Mouse (Mus musculus) brain, adult 2 months (tissue): Measurements from ENCODE around the gene Nedd1.

Experiments
- DNase-seq: peaks from one replicate; pipeline ENCODE4 v3.0.0; 2011; ENCODE audit warnings: low read depth, low spot score

The Nedd1 gene

GRCm38 (mm10) chr10:92721771-92722619 is at the start of gene Nedd1:
TSS of gene Nedd1 (minus strand) at chr10:92722420.
- peak; percentile 94 for DNase-seq

DNA sequence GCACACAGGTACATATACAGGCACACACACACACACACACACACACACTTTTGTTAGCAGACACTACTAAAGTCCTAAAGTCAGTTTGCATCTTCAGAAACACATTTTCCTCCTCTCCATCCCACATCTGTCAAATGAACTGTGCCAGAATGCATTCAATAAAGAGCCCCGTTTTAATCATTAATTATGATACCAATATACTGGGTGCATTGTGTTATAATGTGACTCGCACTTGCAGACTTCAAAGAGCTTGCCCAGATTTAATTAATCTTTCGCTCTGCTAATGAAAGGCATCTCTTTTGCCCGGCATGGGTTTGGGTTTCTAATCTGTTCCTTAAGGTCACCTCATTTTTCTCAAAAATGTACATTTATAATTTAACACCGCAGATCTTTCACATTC is 32.1 kb upstream of the Nedd1 start:
- no peak for DNase-seq

GRCm38 (mm10) chr10:92730339-92730738 is 8.1 kb upstream of the Nedd1 start:
- DNase-seq: no peak

DNA sequence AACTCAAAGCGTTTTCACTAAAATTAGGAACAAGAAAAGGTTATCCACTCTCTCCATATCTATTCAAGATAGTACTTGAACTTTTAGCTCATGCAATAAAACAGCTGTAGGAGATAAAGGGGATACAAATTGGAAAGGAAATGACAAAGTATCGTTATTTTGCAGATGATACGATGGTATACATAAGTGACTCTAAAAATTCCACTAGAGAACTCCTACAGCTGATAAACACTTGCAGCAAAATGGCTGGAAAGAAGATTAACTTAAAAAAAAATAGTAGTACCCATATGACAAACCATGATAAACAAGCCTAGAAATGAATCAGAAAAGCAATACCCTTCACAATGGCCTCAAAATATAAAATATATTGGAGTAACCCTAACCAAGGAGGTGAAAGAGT is 6.5 kb upstream of the Nedd1 start:
- DNase-seq: no peak

GRCm38 (mm10) chr10:92722620-92722988 is 384 bp upstream of the Nedd1 start:
- no peak for DNase-seq

- DNase-seq: no peak
Measured at GRCm38 (mm10) chr10:92699032-92699431, 23.2 kb downstream of the Nedd1 start.

- DNase-seq: peak; percentile 18
Measured at GRCm38 (mm10) chr10:92675056-92675455, 47.2 kb downstream of the Nedd1 start.

- no peak for DNase-seq
Measured at GRCm38 (mm10) chr10:92671906-92672305, 50.3 kb downstream of the Nedd1 start.

DNA sequence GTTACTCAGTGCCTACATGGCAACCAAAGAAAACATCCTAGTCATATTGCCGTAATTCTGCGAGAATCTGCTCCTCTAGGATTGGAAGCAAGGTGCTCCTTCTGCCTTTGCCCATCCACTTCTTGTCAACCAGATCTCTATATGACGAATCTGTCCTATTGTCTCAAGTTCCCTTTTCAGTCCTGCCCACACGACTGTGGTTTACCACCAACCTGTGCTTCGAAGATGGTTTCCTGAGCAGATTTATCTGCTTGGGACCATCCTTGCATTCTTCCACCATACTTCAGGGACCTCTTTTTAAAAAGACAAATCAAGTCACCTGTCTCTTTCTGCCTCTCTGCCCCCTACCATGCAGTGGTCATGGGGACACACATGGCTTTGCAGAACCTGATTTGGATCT is 56.9 kb downstream of the Nedd1 start:
- no peak for DNase-seq

DNA sequence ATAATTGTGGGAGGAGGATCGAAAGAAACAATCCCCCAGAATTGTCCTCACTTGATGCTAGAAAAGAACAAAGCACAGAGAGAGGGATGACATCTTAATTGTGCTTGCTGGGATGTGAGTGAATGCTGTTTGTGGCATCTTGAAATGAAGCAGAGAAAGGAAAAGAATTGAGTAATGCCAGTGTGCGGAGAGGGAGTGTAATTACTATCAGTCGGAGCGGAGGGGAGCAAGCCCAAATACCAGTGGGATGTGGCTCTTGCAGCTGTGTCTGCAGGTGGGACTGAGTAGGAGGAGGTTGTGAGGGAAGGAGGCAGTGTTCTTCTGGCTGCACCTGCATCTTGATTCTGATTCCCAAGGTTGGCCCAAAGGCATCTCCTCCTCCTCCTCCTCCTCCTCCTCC is 69.0 kb downstream of the Nedd1 start:
- DNase-seq: peak; percentile 33

DNA sequence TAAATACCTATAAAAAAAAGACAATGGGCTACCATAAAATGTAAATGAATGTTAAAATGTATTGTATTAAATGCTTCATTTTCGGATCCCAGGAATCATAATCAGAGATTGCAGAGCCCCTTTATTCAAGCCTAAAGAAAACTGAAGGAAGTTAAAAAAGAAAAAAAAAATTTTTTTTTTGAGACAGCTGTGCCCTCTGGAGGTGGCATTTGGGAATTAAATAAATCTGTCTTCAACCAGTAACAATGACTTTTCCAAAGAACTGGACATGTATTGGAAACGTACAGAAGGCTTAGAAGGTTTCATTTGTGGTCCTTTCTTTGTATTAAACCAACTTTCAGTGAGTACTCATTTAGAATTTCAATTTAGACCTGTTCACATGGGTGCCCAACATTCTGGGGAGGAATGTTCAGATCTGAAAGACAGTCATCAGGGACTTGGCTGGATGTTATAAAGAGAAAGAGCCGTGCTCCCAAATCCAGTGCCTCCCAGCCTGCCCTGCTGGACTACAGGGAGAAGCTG is 69.8 kb downstream of the Nedd1 start:
- DNase-seq: peak; percentile 31

DNA sequence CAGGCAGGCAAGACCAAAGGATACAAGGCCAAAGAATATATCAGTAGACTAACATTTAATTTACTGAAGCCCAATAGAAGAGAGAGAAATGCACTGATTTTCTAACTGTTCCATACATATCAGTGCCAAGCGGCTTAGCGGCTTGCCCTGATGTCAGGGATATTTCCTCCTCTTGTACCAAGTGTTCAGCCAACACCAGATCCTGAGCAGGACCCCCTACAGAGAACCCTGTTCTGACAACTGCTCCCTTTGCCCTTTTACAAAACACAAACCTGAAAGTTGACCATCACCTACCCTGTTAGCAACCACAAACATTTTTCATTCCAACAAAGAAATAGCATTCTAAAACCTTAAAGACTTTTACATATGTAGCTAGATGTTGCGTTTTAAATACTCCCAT is 71.0 kb downstream of the Nedd1 start:
- no peak for DNase-seq

- no peak for DNase-seq
Measured at GRCm38 (mm10) chr10:92649096-92649495, 73.1 kb downstream of the Nedd1 start.

GRCm38 (mm10) chr10:92647691-92648090 is 74.5 kb downstream of the Nedd1 start:
- DNase-seq: no peak

DNA sequence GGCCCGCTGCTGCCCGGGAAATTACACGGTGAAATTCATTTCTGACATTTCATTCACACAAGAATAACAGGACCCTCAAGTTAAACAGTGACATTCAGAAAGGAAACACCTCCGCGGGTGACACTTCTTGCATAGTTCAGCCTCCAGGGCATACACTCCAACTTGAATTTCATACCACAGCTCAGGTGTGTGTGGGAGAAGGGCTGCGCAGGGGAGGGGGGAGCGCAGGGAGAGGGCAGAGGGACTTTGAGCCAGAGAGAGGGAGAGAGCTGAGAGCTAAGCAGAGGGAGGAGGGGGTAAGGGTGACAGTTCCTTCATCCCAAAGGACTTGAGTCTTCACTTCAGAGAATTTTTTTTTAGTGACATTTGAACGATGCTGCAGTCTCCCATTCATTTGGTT is 78.2 kb downstream of the Nedd1 start:
- DNase-seq: no peak

DNA sequence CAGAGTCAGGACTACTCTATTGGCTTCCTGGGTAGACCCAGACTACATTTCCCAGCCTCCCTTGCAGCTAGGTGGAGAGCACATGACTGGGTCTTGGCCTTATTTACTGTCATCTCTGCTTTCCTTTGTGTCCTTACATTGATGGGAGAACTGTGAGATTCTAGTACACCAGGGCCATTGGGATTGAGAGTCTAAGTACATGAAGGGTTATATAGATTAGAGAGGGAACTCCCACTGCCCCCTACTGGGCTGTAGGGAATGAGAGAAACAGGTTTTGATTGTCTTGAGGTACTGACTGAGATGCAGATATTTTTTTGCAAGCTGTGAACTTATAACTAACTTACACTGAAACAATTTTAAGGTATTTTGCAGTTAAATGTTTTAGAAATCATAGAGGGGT is 81.2 kb downstream of the Nedd1 start:
- peak; percentile 43 for DNase-seq
